Mouse (Mus musculus): Measurements from ENCODE around the gene Ptov1. TPM values are rescaled to one million over a fixed set of nuclear protein-coding genes. Genes with fewer than 3 reads are reported as not detected.

Gene Ptov1
- polyA plus RNA-seq, 1 experiment, result 927 TPM

DNA sequence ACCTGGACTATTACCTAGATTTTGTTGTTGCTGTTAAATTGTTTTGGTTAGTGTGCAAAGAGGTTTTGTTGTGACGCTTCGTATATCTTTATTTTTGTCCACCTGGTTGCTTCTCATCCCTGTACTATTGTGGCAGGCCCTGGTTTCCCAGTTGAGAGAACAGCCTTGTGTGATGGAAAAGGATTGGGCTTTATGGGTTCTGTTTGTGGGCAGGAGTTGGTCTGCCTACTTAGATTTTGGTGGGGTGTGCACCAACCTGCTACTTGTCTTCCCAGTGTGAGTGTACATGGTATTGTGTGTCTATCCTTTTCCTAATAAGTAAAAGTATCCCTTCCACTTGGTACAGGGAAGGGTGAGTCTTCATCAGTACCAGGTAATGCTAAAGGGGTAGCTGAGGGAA, 50.2 kb downstream of the Ptov1 start:
- no peak for DNase-seq (ENCODE audit: low read depth)
- TF ChIP-seq CTCF (IDR thresholded peaks at IDR 0.05; ENCODE audit: borderline replicate concordance, extremely low read depth, insufficient read depth, insufficient read length) (no peak), POLR2A (IDR thresholded peaks at IDR 0.05; ENCODE audit: borderline replicate concordance, extremely low read depth, insufficient read depth, insufficient read length, poor library complexity, severe bottlenecking) (no peak)

DNA sequence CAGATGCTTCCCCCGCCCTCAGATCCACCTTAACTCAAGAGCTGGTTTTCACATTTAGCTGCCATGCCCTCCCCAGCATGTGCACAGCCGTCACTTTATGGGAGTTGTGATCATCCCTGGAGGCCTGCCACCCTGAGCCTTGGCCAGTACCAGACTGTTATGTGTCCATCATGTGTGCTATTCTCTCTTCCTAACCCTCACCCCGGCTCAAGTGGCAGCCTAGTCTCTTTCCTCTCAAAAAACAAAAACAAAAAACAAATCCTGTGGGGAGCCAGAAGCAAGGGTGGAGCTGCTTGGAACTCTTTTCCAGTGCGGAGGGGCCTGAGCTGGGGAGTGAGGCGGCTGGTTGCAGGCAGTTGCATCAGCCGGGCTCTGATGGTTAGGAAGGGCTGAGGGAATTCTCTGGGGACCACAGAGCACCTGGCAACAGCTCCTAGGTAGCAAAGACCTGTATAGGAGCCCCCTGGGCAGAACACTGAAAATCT, 50.8 kb downstream of the Ptov1 start:
- peak; percentile 48 for DNase-seq (ENCODE audit: low read depth)
- TF ChIP-seq CTCF (IDR thresholded peaks at IDR 0.05; ENCODE audit: borderline replicate concordance, extremely low read depth, insufficient read depth, insufficient read length) (no peak), POLR2A (IDR thresholded peaks at IDR 0.05; ENCODE audit: borderline replicate concordance, extremely low read depth, insufficient read depth, insufficient read length, poor library complexity, severe bottlenecking) (no peak)

DNA sequence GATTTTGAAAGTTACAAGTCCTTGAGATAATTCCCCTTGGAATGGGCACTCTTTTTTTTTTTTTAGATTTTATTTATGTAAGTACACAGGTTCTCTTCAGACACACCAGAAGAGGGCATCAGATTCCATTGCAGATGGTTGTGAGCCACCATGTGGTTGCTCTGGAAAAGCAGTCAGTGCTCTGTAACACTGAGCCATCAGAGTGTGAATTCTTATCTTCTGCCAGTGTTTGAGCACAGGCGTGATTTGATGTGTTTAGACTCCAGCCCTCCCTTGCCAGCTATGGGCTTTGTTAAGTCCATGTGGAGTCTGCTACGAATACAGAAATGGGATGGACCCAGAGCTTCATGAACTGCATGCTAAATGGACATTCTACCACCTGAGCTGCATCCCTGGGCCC, 51.4 kb downstream of the Ptov1 start:
- DNase-seq (ENCODE audit: low read depth), result peak; percentile 58
- TF ChIP-seq POLR2A (IDR thresholded peaks at IDR 0.05; ENCODE audit: borderline replicate concordance, extremely low read depth, insufficient read depth, insufficient read length, poor library complexity, severe bottlenecking) (no peak), CTCF (IDR thresholded peaks at IDR 0.05; ENCODE audit: borderline replicate concordance, extremely low read depth, insufficient read depth, insufficient read length) (peak; percentile 12; the same call in 1 of the 2 replicates)

DNA sequence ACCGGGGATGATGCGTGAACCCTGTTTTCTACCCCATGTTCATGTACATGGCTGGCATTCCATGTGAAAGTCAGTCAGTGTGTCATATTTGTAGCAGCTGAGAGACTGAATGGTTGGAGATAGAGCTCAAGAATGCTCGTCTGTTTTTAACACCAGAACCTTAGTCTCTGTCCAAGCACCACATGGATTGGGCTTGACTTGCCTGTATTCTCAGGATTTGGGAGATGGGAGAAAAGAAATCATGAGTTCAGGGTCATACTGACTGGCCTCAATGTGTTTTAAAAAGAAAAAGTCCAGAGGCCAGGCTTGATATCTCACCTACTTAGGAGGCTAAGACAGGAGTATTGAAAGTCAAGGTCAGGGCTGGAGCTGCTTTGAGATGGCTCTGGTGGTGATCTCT, 52.1 kb downstream of the Ptov1 start:
- DNase-seq (ENCODE audit: low read depth), result no peak
- TF ChIP-seq POLR2A (IDR thresholded peaks at IDR 0.05; ENCODE audit: borderline replicate concordance, extremely low read depth, insufficient read depth, insufficient read length, poor library complexity, severe bottlenecking), result no peak
- TF ChIP-seq CTCF (IDR thresholded peaks at IDR 0.05; ENCODE audit: borderline replicate concordance, extremely low read depth, insufficient read depth, insufficient read length), result no peak

DNA sequence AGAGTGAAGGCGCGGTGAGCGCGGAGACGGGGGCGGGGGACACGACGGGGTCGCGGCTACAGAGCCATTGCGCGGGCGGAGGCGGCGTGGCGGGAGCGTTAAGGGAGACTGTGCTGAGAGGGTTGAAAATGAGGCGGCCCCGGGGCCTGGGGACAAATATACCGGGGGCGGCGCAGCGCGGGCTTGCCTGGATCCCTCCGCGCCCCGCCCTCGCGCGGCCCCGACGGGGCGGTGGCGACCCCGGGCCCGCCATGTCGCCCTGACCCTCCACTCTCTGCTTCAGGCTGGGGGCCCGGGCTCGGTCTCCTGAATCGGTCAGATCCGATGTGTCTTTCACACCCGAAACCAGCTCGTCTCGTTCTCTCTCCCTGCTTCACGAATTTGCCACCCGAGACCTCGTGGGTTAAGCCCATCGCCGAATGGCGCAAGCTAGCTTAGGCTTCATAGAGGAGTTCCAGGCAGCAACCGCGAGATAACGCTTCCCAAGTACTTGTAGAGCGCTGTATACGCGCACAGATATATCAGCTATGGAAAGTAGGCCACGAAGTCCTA, 53.0 kb downstream of the Ptov1 start, which contains the start of gene Atf5:
Gene Atf5 (minus strand): TSS at position 189 of the 552 bp plus-strand sequence.
- TF ChIP-seq POLR2A (IDR thresholded peaks at IDR 0.05; ENCODE audit: borderline replicate concordance, extremely low read depth, insufficient read depth, insufficient read length, poor library complexity, severe bottlenecking) (no peak), CTCF (IDR thresholded peaks at IDR 0.05; ENCODE audit: borderline replicate concordance, extremely low read depth, insufficient read depth, insufficient read length) (no peak)

GRCm38 (mm10) chr7:44815721-44816469, 53.7 kb downstream of the Ptov1 start, which contains the start of the genes Nup62 and Il4i1:
Gene Nup62 (plus strand): TSS chr7:44816088.
Gene Il4i1 (plus strand): TSS chr7:44816387.
- TF ChIP-seq CTCF (IDR thresholded peaks at IDR 0.05; ENCODE audit: borderline replicate concordance, extremely low read depth, insufficient read depth, insufficient read length), result peak; percentile 8; the same call in 1 of the 2 replicates
- peak; percentile 21; the same call in 1 of the 2 replicates for TF ChIP-seq POLR2A (IDR thresholded peaks at IDR 0.05; ENCODE audit: borderline replicate concordance, extremely low read depth, insufficient read depth, insufficient read length, poor library complexity, severe bottlenecking)
- DNase-seq (ENCODE audit: low read depth), result peak; percentile 100

More for the DNA sequence above, 53.0 kb downstream of the Ptov1 start, which contains the start of gene Atf5:
- peak; percentile 63 for DNase-seq (ENCODE audit: low read depth)

GRCm38 (mm10) chr7:44814952-44815553, 54.5 kb downstream of the Ptov1 start:
- DNase-seq (ENCODE audit: low read depth), result no peak
- TF ChIP-seq POLR2A (IDR thresholded peaks at IDR 0.05; ENCODE audit: borderline replicate concordance, extremely low read depth, insufficient read depth, insufficient read length, poor library complexity, severe bottlenecking), result no peak
- no peak for TF ChIP-seq CTCF (IDR thresholded peaks at IDR 0.05; ENCODE audit: borderline replicate concordance, extremely low read depth, insufficient read depth, insufficient read length)

- no peak for TF ChIP-seq POLR2A (IDR thresholded peaks at IDR 0.05; ENCODE audit: borderline replicate concordance, extremely low read depth, insufficient read depth, insufficient read length, poor library complexity, severe bottlenecking)
- no peak for DNase-seq (ENCODE audit: low read depth)
These were observed 55.2 kb downstream of the Ptov1 start for GRCm38 (mm10) chr7:44814423-44814822.

- TF ChIP-seq CTCF (IDR thresholded peaks at IDR 0.05; ENCODE audit: borderline replicate concordance, extremely low read depth, insufficient read depth, insufficient read length), result no peak
- TF ChIP-seq POLR2A (IDR thresholded peaks at IDR 0.05; ENCODE audit: borderline replicate concordance, extremely low read depth, insufficient read depth, insufficient read length, poor library complexity, severe bottlenecking), result no peak
- DNase-seq (ENCODE audit: low read depth), result no peak
These were observed 55.6 kb downstream of the Ptov1 start for GRCm38 (mm10) chr7:44813985-44814384.

Other genes starting within 250 kb of the Ptov1 start
- gene Myh14, start 198.9 kb downstream of the Ptov1 start, polyA plus RNA-seq (2012; rRNA removed), result 0.72 and 1.8 TPM in 2 replicates
- gene Izumo2, start 161.0 kb downstream of the Ptov1 start, polyA plus RNA-seq (2012; rRNA removed), result not detected in 2 replicates
- 31.1 and 45.0 TPM in 2 replicates for gene Vrk3, start 121.4 kb downstream of the Ptov1 start, polyA plus RNA-seq (2012; rRNA removed)
- 1.0 and 1.1 TPM in 2 replicates for gene Zfp473, start 118.7 kb downstream of the Ptov1 start, polyA plus RNA-seq (2012; rRNA removed)
- 73.9 and 96.1 TPM in 2 replicates for gene Nup62, start 53.7 kb downstream of the Ptov1 start, polyA plus RNA-seq (2012; rRNA removed)
- 0.42 and 0.59 TPM in 2 replicates for gene Il4i1, start 53.4 kb downstream of the Ptov1 start, polyA plus RNA-seq (2012; rRNA removed)
- gene Atf5, start 53.1 kb downstream of the Ptov1 start, polyA plus RNA-seq (2012; rRNA removed), result 24.8 and 36.4 TPM in 2 replicates
- 141 and 160 TPM in 2 replicates for gene Akt1s1, start 20.8 kb downstream of the Ptov1 start, polyA plus RNA-seq (2012; rRNA removed)
- gene Tbc1d17, start 20.7 kb downstream of the Ptov1 start, polyA plus RNA-seq (2012; rRNA removed), result 96.8 and 124 TPM in 2 replicates
- 33.1 and 42.3 TPM in 2 replicates for gene Pnkp, start 12.6 kb downstream of the Ptov1 start, polyA plus RNA-seq (2012; rRNA removed)
- gene Med25, start 22.9 kb upstream of the Ptov1 start, polyA plus RNA-seq (2012; rRNA removed), result 205 and 206 TPM in 2 replicates
- 29.7 and 47.4 TPM in 2 replicates for gene Fuz, start 26.3 kb upstream of the Ptov1 start, polyA plus RNA-seq (2012; rRNA removed)
- 165 and 185 TPM in 2 replicates for gene Ap2a1, start 59.7 kb upstream of the Ptov1 start, polyA plus RNA-seq (2012; rRNA removed)
- 0.04 and 0.05 TPM in 2 replicates for gene Tsks, start 73.4 kb upstream of the Ptov1 start, polyA plus RNA-seq (2012; rRNA removed)
- gene Cpt1c, start 105.1 kb upstream of the Ptov1 start, polyA plus RNA-seq (2012; rRNA removed), result 102 and 135 TPM in 2 replicates
- 824 and 992 TPM in 2 replicates for gene Prmt1, start 116.8 kb upstream of the Ptov1 start, polyA plus RNA-seq (2012; rRNA removed)
- gene Irf3, start 127.9 kb upstream of the Ptov1 start, polyA plus RNA-seq (2012; rRNA removed), result 84.4 and 130 TPM in 2 replicates
- gene Bcl2l12, start 128.9 kb upstream of the Ptov1 start, polyA plus RNA-seq (2012; rRNA removed), result 20.5 and 33.9 TPM in 2 replicates
- 125 and 147 TPM in 2 replicates for gene Scaf1, start 146.6 kb upstream of the Ptov1 start, polyA plus RNA-seq (2012; rRNA removed)
- 18.2 and 20.7 TPM in 2 replicates for gene Rras, start 148.2 kb upstream of the Ptov1 start, polyA plus RNA-seq (2012; rRNA removed)
- 10.5 and 39.1 TPM in 2 replicates for gene Prr12, start 183.1 kb upstream of the Ptov1 start, polyA plus RNA-seq (2012; rRNA removed)
- 81.9 and 84.1 TPM in 2 replicates for gene Nosip, start 192.6 kb upstream of the Ptov1 start, polyA plus RNA-seq (2012; rRNA removed)
- gene Prrg2, start 192.9 kb upstream of the Ptov1 start, polyA plus RNA-seq (2012; rRNA removed), result 25.0 and 30.6 TPM in 2 replicates
- gene Rcn3, start 222.4 kb upstream of the Ptov1 start, polyA plus RNA-seq (2012; rRNA removed), result 68.2 and 101 TPM in 2 replicates
- 11.7 and 17.3 TPM in 2 replicates for gene Fcgrt, start 234.1 kb upstream of the Ptov1 start, polyA plus RNA-seq (2012; rRNA removed)

Data from brain, embryonic 14.5 days (tissue).